Mouse (Mus musculus) midbrain, embryonic 13.5 days (tissue): ENCODE results near the gene Apobec3. TPM values are rescaled to one million over a fixed set of nuclear protein-coding genes. Genes with fewer than 3 reads are reported as not detected.
"Not testable (repeated sequence)": the region's sequence is repeated elsewhere in the genome, so short reads cannot be mapped to it uniquely, and the experiment has no call there.

Experiments used
- ATAC-seq: fragments of 200-750 bp; cut with Nextera tagmentation; 2 replicates; pipeline ENCODE4 v1.8.0; 2017; ENCODE audit warnings: mild to moderate bottlenecking, moderate TSS enrichment, moderate library complexity
- H3K27ac ChIP-seq: fragments of 300-500 bp; sonication (generic); 2 replicates; pipeline ENCODE4 v1.5.1; 2015; ENCODE audit warnings: inconsistent platforms, mild to moderate bottlenecking, moderate library complexity
- H3K27me3 ChIP-seq: fragments of 300-500 bp; sonication (generic); 2 replicates; pipeline ENCODE4 v1.6.1; 2015; ENCODE audit warnings: mild to moderate bottlenecking, inconsistent platforms
- H3K36me3 ChIP-seq: fragments of 300-500 bp; sonication (generic); 2 replicates; pipeline ENCODE4 v1.6.1; 2015; ENCODE audit warnings: mild to moderate bottlenecking, inconsistent platforms
- H3K4me1 ChIP-seq: fragments of 300-500 bp; sonication (generic); replicated peaks from 2 replicates; pipeline ENCODE4 v1.6.1; 2015; ENCODE audit warnings: inconsistent platforms
- H3K4me2 ChIP-seq: fragments of 300-500 bp; sonication (generic); replicated peaks from 2 replicates; pipeline ENCODE4 v1.6.1; 2015; ENCODE audit warnings: moderate library complexity, mild to moderate bottlenecking, inconsistent platforms
- H3K4me3 ChIP-seq: fragments of 300-500 bp; sonication (generic); replicated peaks from 2 replicates; pipeline ENCODE4 v1.5.1; 2015; ENCODE audit warnings: mild to moderate bottlenecking, inconsistent platforms
- H3K9ac ChIP-seq: fragments of 300-500 bp; sonication (generic); replicated peaks from 2 replicates; pipeline ENCODE4 v1.6.1; 2015; ENCODE audit warnings: mild to moderate bottlenecking, inconsistent platforms
- H3K9me3 ChIP-seq: fragments of 300-500 bp; sonication (generic); 2 replicates; pipeline ENCODE4 v1.6.1; 2016; ENCODE audit warnings: mild to moderate bottlenecking, inconsistent platforms
- WGBS: fragments of 180-500 bp; shearing (Covaris S2); methylation state at CpG from one replicate; pipeline ENCODE4 v1.1.7; 2015; 5-methylcytosine and 5-hydroxymethylcytosine counted together
- polyA plus RNA-seq: library from polyadenylated mRNA; unstranded; fragments of >200 nt; fragmentation: Nextera tagmentation; extraction: Ambion mirVana; gene quantifications from 2 replicates; pipeline ENCODE4 v1.2.1, GENCODE M21; 2015

Apobec3 gene
- polyA plus RNA-seq, 1 experiment from 2014 or later: 3.1 TPM

- WGBS: 88% methylated on average over 9 of the region's 9 CpGs
- no peak for ATAC-seq
- H3K4me1 ChIP-seq: peaks cover 14% of the 10 kb centered on the region
These were observed 4.7 kb downstream of the Apobec3 start for GRCm38 (mm10) chr15:79896080-79896725.

GRCm38 (mm10) chr15:79898988-79899387, 7.5 kb downstream of the Apobec3 start:
- no peak for ATAC-seq
- H3K4me1 ChIP-seq: no peaks in the 10 kb centered on the region
- WGBS: 89% methylated on average over 5 of the region's 5 CpGs
- H3K27me3 ChIP-seq: no peaks in the 10 kb centered on the region
- H3K4me2 ChIP-seq: no peak overlapping the region
- no peak overlapping the region for H3K4me3 ChIP-seq
- H3K27ac ChIP-seq: no peak overlapping the region
- H3K9ac ChIP-seq: no peak overlapping the region
- H3K36me3 ChIP-seq: no peaks in the 10 kb centered on the region
- H3K9me3 ChIP-seq: no peaks in the 10 kb centered on the region

More at GRCm38 (mm10) chr15:79896080-79896725, 4.7 kb downstream of the Apobec3 start:
- Histone ChIP-seq H3K4me3 (no peak overlapping the region), H3K9me3 (no peaks in the 10 kb centered on the region), H3K27ac (no peak overlapping the region), H3K36me3 (no peaks in the 10 kb centered on the region), H3K9ac (no peak overlapping the region), H3K27me3 (0 out of 2 replicates have a peak, but pooled peaks cover 12% of the 10 kb centered on the region), H3K4me2 (no peak overlapping the region)

GRCm38 (mm10) chr15:79899828-79900510, 8.5 kb downstream of the Apobec3 start:
- no peaks in the 10 kb centered on the region for H3K27me3 ChIP-seq

GRCm38 (mm10) chr15:79900751-79901150, 9.3 kb downstream of the Apobec3 start:
- no peak for ATAC-seq
- Histone ChIP-seq H3K27me3 (no peaks in the 10 kb centered on the region), H3K9ac (no peak overlapping the region), H3K36me3 (no peaks in the 10 kb centered on the region), H3K4me1 (no peaks in the 10 kb centered on the region), H3K4me2 (no peak overlapping the region), H3K27ac (no peak overlapping the region), H3K4me3 (no peak overlapping the region), H3K9me3 (no peaks in the 10 kb centered on the region)
- WGBS: 70% methylated on average over 7 of the region's 7 CpGs

More at GRCm38 (mm10) chr15:79899828-79900510, 8.5 kb downstream of the Apobec3 start:
- H3K4me3 ChIP-seq: no peak overlapping the region
- no peaks in the 10 kb centered on the region for H3K9me3 ChIP-seq
- H3K9ac ChIP-seq: no peak overlapping the region
- no peak overlapping the region for H3K4me2 ChIP-seq
- no peaks in the 10 kb centered on the region for H3K4me1 ChIP-seq
- H3K27ac ChIP-seq: no peak overlapping the region
- H3K36me3 ChIP-seq: no peaks in the 10 kb centered on the region
- WGBS: 95% methylated on average over 6 of the region's 6 CpGs
- ATAC-seq: no peak

- WGBS: 84% methylated on average over 2 of the region's 2 CpGs
- H3K4me2 ChIP-seq: no peak overlapping the region
- no peak overlapping the region for H3K27ac ChIP-seq
- H3K4me1 ChIP-seq: no peaks in the 10 kb centered on the region
- H3K4me3 ChIP-seq: no peak overlapping the region
- H3K27me3 ChIP-seq: 0 out of 2 replicates have a peak, but pooled peaks cover 2% of the 10 kb centered on the region
- no peaks in the 10 kb centered on the region for H3K9me3 ChIP-seq
- no peak overlapping the region for H3K9ac ChIP-seq
- ATAC-seq: no peak
- no peaks in the 10 kb centered on the region for H3K36me3 ChIP-seq
These were observed 9.9 kb downstream of the Apobec3 start for GRCm38 (mm10) chr15:79901399-79901798.

- H3K9me3 ChIP-seq, H3K4me1 ChIP-seq, H3K9ac ChIP-seq, H3K4me3 ChIP-seq, ATAC-seq, H3K27me3 ChIP-seq, H3K27ac ChIP-seq, H3K36me3 ChIP-seq, H3K4me2 ChIP-seq: not testable (repeated sequence)
- WGBS: 95% methylated on average over 8 of the region's 8 CpGs
These were observed 11.6 kb downstream of the Apobec3 start for GRCm38 (mm10) chr15:79903081-79903480.

GRCm38 (mm10) chr15:79903963-79904362, 12.5 kb downstream of the Apobec3 start:
- H3K36me3 ChIP-seq: no peaks in the 10 kb centered on the region

GRCm38 (mm10) chr15:79904678-79905077, 13.2 kb downstream of the Apobec3 start:
- ATAC-seq, H3K4me2 ChIP-seq, H3K36me3 ChIP-seq, H3K27ac ChIP-seq, H3K27me3 ChIP-seq, H3K9ac ChIP-seq, H3K4me1 ChIP-seq, H3K9me3 ChIP-seq, H3K4me3 ChIP-seq: not testable (repeated sequence)
- 82% methylated on average over 11 of the region's 11 CpGs for WGBS

More at GRCm38 (mm10) chr15:79903963-79904362, 12.5 kb downstream of the Apobec3 start:
- Histone ChIP-seq H3K4me3 (no peak overlapping the region), H3K9ac (no peak overlapping the region), H3K27me3 (0 out of 2 replicates have a peak, but pooled peaks cover 3% of the 10 kb centered on the region), H3K4me1 (no peaks in the 10 kb centered on the region), H3K4me2 (no peak overlapping the region), H3K9me3 (no peaks in the 10 kb centered on the region), H3K27ac (no peak overlapping the region)
- ATAC-seq: no peak

- Histone ChIP-seq H3K4me1 (no peaks in the 10 kb centered on the region), H3K27me3 (0 out of 2 replicates have a peak, but pooled peaks cover 3% of the 10 kb centered on the region), H3K4me2 (no peak overlapping the region), H3K9me3 (no peaks in the 10 kb centered on the region), H3K36me3 (no peaks in the 10 kb centered on the region), H3K27ac (no peak overlapping the region), H3K4me3 (no peak overlapping the region), H3K9ac (no peak overlapping the region)
- ATAC-seq: no peak
- WGBS: 63% methylated on average over 12 of the region's 12 CpGs
These were observed 13.8 kb downstream of the Apobec3 start for GRCm38 (mm10) chr15:79905211-79905610.

GRCm38 (mm10) chr15:79906855-79907254, 15.4 kb downstream of the Apobec3 start:
- no peaks in the 10 kb centered on the region for H3K36me3 ChIP-seq
- no peaks in the 10 kb centered on the region for H3K4me1 ChIP-seq
- H3K4me3 ChIP-seq: no peak overlapping the region
- H3K27me3 ChIP-seq: 0 out of 2 replicates have a peak, but pooled peaks cover 3% of the 10 kb centered on the region
- no peak overlapping the region for H3K4me2 ChIP-seq
- no peaks in the 10 kb centered on the region for H3K9me3 ChIP-seq
- 50% methylated on average over 14 of the region's 14 CpGs for WGBS
- no peak for ATAC-seq
- H3K27ac ChIP-seq: no peak overlapping the region
- H3K9ac ChIP-seq: no peak overlapping the region

GRCm38 (mm10) chr15:79909006-79909405, 17.5 kb downstream of the Apobec3 start:
- not testable (repeated sequence) for H3K4me1 ChIP-seq, H3K4me2 ChIP-seq, H3K27me3 ChIP-seq, H3K27ac ChIP-seq, H3K9me3 ChIP-seq, ATAC-seq, H3K4me3 ChIP-seq, H3K36me3 ChIP-seq, H3K9ac ChIP-seq
- whole genome bisulfite sequencing: 89% methylated on average over 3 of the region's 3 CpGs

GRCm38 (mm10) chr15:79910812-79911211, 19.4 kb downstream of the Apobec3 start:
- not testable (repeated sequence) for H3K27ac ChIP-seq, H3K27me3 ChIP-seq, H3K9ac ChIP-seq, H3K9me3 ChIP-seq, H3K4me3 ChIP-seq, H3K4me1 ChIP-seq, H3K36me3 ChIP-seq, H3K4me2 ChIP-seq, ATAC-seq
- 85% methylated on average over 1 of the region's 1 CpGs for WGBS
